In genomic region chr15:82022535-82023088, GRCm38 (mm10) we compare ENCODE assay signal across 23 mouse cellular contexts. TPM values are rescaled to one million over a fixed set of nuclear protein-coding genes. Genes with fewer than 3 reads are reported as not detected.
DNase-seq lines count a peak whose midpoint lies in the region; ATAC-seq lines count a peak whose summit lies in the region.
"Had no signal": no experiment of that assay in that cellular context is flagged by ENCODE, and none has a peak within 500 bp of the region (broad histone marks: within the 10 kb centered on the region; RNA-seq: fewer than 3 reads in every experiment).

No protein-coding gene starts in this region.

- no peaks in the 10 kb centered on the region for H3K9me3 ChIP-seq in kidney, embryonic 16.5 days (ENCODE audit: low read length)
- H3K9me3 ChIP-seq in midbrain, embryonic 13.5 days = no peaks in the 10 kb centered on the region
- H3K9me3 ChIP-seq: embryonic facial prominence, embryonic 13.5 days; forebrain, embryonic 13.5 days; limb, embryonic 13.5 days had no signal

- H3K27ac ChIP-seq in kidney, embryonic 16.5 days (ENCODE audit: low read length) = no peak overlapping the region
- H3K27ac ChIP-seq in midbrain, embryonic 13.5 days = no peak overlapping the region
- H3K27ac ChIP-seq: embryonic facial prominence, embryonic 13.5 days; forebrain, embryonic 13.5 days; limb, embryonic 13.5 days; stomach, postnatal 0 days had no signal

- peak; percentile 19 for DNase-seq in kidney, postnatal 10 days
- peak; percentile 44 for DNase-seq in thymus, postnatal 14 days
- DNase-seq in thymus, adult 18-20 months = no peak
- peak; percentile 78 for DNase-seq in adrenal gland, postnatal 14 days
- no peak for DNase-seq in frontal cortex, adult 2 months (ENCODE audit: extremely low spot score in 1 of 2, low spot score in 1 of 2)
- DNase-seq: cerebellum, adult 9-10 months; heart, postnatal 14 days; kidney, postnatal 4 days; lung, embryonic 14.5 days had no signal

- WGBS in kidney, embryonic 16.5 days = 80% methylated on average over 13 of the region's 13 CpGs
- 95% methylated on average over 13 of the region's 13 CpGs for WGBS in midbrain, embryonic 13.5 days

- ATAC-seq in kidney, embryonic 16.5 days (ENCODE audit: low FRiP score, low TSS enrichment) = no peak
- ATAC-seq in midbrain, embryonic 13.5 days = no peak
- ATAC-seq: forebrain, embryonic 13.5 days had no signal

- no peak overlapping the region for H3K4me3 ChIP-seq in kidney, embryonic 16.5 days (ENCODE audit: low read length)
- H3K4me3 ChIP-seq in midbrain, embryonic 13.5 days (replicated peaks) = no peak overlapping the region
- H3K4me3 ChIP-seq: embryonic facial prominence, embryonic 13.5 days; forebrain, embryonic 13.5 days; limb, embryonic 13.5 days; myocyte had no signal

- no peaks in the 10 kb centered on the region for H3K27me3 ChIP-seq in kidney, embryonic 16.5 days (ENCODE audit: insufficient read depth, low read length)
- no peaks in the 10 kb centered on the region for H3K27me3 ChIP-seq in midbrain, embryonic 13.5 days
- H3K27me3 ChIP-seq: CH12.LX; embryonic facial prominence, embryonic 13.5 days; forebrain, embryonic 13.5 days; limb, embryonic 13.5 days had no signal

- no peak overlapping the region for H3K4me2 ChIP-seq in kidney, embryonic 16.5 days (replicated peaks; ENCODE audit: low read depth, low read length)
- H3K4me2 ChIP-seq in midbrain, embryonic 13.5 days (replicated peaks) = no peak overlapping the region
- H3K4me2 ChIP-seq: embryonic facial prominence, embryonic 13.5 days; forebrain, embryonic 13.5 days; limb, embryonic 13.5 days; lung, embryonic 14.5 days had no signal

- no peaks in the 10 kb centered on the region for H3K4me1 ChIP-seq in kidney, embryonic 16.5 days (ENCODE audit: insufficient read depth, low read length)
- H3K4me1 ChIP-seq in midbrain, embryonic 13.5 days (replicated peaks) = 0 out of 2 replicates have a peak, but pooled peaks cover under 1% of the 10 kb centered on the region
- H3K4me1 ChIP-seq: embryonic facial prominence, embryonic 13.5 days had no signal

- H3K9ac ChIP-seq in kidney, embryonic 16.5 days (replicated peaks; ENCODE audit: low read length) = no peak overlapping the region
- no peak overlapping the region for H3K9ac ChIP-seq in midbrain, embryonic 13.5 days (replicated peaks)
- H3K9ac ChIP-seq: embryonic facial prominence, embryonic 13.5 days; forebrain, embryonic 13.5 days; limb, embryonic 13.5 days; lung, embryonic 14.5 days had no signal

- peaks cover 52% of the 10 kb centered on the region for H3K36me3 ChIP-seq in kidney, embryonic 16.5 days (ENCODE audit: insufficient read depth, low read length)
- H3K36me3 ChIP-seq in midbrain, embryonic 13.5 days = peaks cover 74% of the 10 kb centered on the region

RNA-seq across cellular contexts. Expression of gene Desi1, which starts 11.1 kb away (rescaled TPM):
- 28.4 and 28.9 TPM in 2 replicates for polyA plus RNA-seq in kidney, embryonic 16.5 days (2015; fragmentation: Nextera tagmentation; extraction: Ambion mirVana)
- 68.4 and 74.8 TPM in 2 replicates for total RNA-seq in adrenal gland, postnatal 14 days (2021)
- 112 and 120 TPM in 2 replicates for polyA plus RNA-seq in frontal cortex, adult 2 months (2012; rRNA removed)
- 37.5 and 42.7 TPM in 2 replicates for polyA plus RNA-seq in midbrain, embryonic 13.5 days (2015; fragmentation: Nextera tagmentation; extraction: Ambion mirVana)

RNA-seq across cellular contexts. Expression of gene Snu13, which starts 24.8 kb away (rescaled TPM):
- 283 and 300 TPM in 2 replicates for polyA plus RNA-seq in kidney, embryonic 16.5 days (2015; fragmentation: Nextera tagmentation; extraction: Ambion mirVana)
- 79.0 and 82.3 TPM in 2 replicates for total RNA-seq in adrenal gland, postnatal 14 days (2021)
- polyA plus RNA-seq in frontal cortex, adult 2 months (2012; rRNA removed) = 132 and 144 TPM in 2 replicates
- 222 and 230 TPM in 2 replicates for polyA plus RNA-seq in midbrain, embryonic 13.5 days (2015; fragmentation: Nextera tagmentation; extraction: Ambion mirVana)

RNA-seq across cellular contexts. Expression of gene Xrcc6, which starts 35.0 kb away (rescaled TPM):
- 89.2 and 89.4 TPM in 2 replicates for polyA plus RNA-seq in kidney, embryonic 16.5 days (2015; fragmentation: Nextera tagmentation; extraction: Ambion mirVana)
- 120 and 140 TPM in 2 replicates for total RNA-seq in adrenal gland, postnatal 14 days (2021)
- 23.3 and 27.2 TPM in 2 replicates for polyA plus RNA-seq in frontal cortex, adult 2 months (2012; rRNA removed)
- 42.8 and 46.0 TPM in 2 replicates for polyA plus RNA-seq in midbrain, embryonic 13.5 days (2015; fragmentation: Nextera tagmentation; extraction: Ambion mirVana)

RNA-seq across cellular contexts. Expression of gene 4930407I10Rik, which starts 36.3 kb away (rescaled TPM):
- not detected in 2 replicates for polyA plus RNA-seq in kidney, embryonic 16.5 days (2015; fragmentation: Nextera tagmentation; extraction: Ambion mirVana)
- not detected in 2 replicates for total RNA-seq in adrenal gland, postnatal 14 days (2021)
- not detected in 2 replicates for polyA plus RNA-seq in frontal cortex, adult 2 months (2012; rRNA removed)
- not detected in 2 replicates for polyA plus RNA-seq in midbrain, embryonic 13.5 days (2015; fragmentation: Nextera tagmentation; extraction: Ambion mirVana)
- total RNA-seq: gastrocnemius, adult 8-10 months; heart, postnatal 14 days; left cerebral cortex, adult 18-20 months; megakaryocyte-erythroid progenitor cell, adult 5-6 weeks had no signal
- polyA plus RNA-seq: forebrain, embryonic 13.5 days; intestine, embryonic 14.5 days; lung, embryonic 14.5 days; myocyte; small intestine, adult 2 months; stomach, postnatal 0 days had no signal

RNA-seq across cellular contexts. Expression of gene 1700029P11Rik, which starts 42.3 kb away (rescaled TPM):
- polyA plus RNA-seq in kidney, embryonic 16.5 days (2015; fragmentation: Nextera tagmentation; extraction: Ambion mirVana) = not detected in 2 replicates
- total RNA-seq in adrenal gland, postnatal 14 days (2021) = not detected in 2 replicates
- not detected in 2 replicates for polyA plus RNA-seq in frontal cortex, adult 2 months (2012; rRNA removed)
- polyA plus RNA-seq in midbrain, embryonic 13.5 days (2015; fragmentation: Nextera tagmentation; extraction: Ambion mirVana) = not detected in 2 replicates
- total RNA-seq: CH12.LX; gastrocnemius, adult 8-10 months; heart, postnatal 14 days; left cerebral cortex, adult 18-20 months; megakaryocyte-erythroid progenitor cell, adult 5-6 weeks had no signal
- polyA plus RNA-seq: brain, embryonic 14.5 days; embryonic facial prominence, embryonic 13.5 days; forebrain, embryonic 13.5 days; intestine, embryonic 14.5 days; limb, embryonic 13.5 days; lung, embryonic 14.5 days; myocyte; small intestine, adult 2 months; stomach, postnatal 0 days had no signal

Comparison
In these comparisons a context has a peak if more than half of its experiments do, and no peak if none do; other contexts are left out.
1. DNase-seq: peak in kidney, postnatal 10 days (single experiment), thymus, postnatal 14 days (single experiment) and adrenal gland, postnatal 14 days (single experiment); none in thymus, adult 18-20 months (0 of 2) and frontal cortex, adult 2 months (0 of 2).